Mouse (Mus musculus): ENCODE results near the gene 6030468B19Rik. TPM values are rescaled to one million over a fixed set of nuclear protein-coding genes. Genes with fewer than 3 reads are reported as not detected.
A peak's percentile ranks its signal among the peaks of the same experiment; 100 is the strongest.
"Not testable (repeated sequence)": the region's sequence is repeated elsewhere in the genome, so short reads cannot be mapped to it uniquely, and the experiment has no call there.

Gene 6030468B19Rik
- polyA plus RNA-seq, 1 experiment from 2014 or later, result not detected

DNA sequence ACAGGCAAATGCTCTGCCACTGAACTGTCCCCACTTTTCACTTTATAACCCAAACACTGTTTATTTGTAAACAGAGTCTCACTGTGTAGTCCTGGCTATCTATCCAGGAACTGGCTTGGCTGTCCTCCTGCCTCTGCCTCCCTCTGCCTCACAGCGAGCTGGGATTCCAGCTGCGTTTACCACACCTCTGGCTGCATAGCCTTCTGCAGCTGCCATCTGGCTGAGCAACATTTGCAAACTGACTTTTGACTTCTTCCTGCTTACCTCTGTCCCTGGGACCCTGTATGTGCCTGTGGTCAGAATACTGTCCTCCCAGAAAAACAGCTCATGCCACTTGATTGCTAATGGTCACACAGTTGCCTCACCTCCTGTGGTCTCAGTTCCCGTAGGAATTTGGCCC lies 29.9 kb downstream of the 6030468B19Rik start:
- no peak overlapping the region for H3K9ac ChIP-seq (ENCODE audit: low read depth, low read length)

GRCm38 (mm10) chr11:117828149-117828887 lies 30.9 kb downstream of the 6030468B19Rik start:
- no peak overlapping the region for H3K4me2 ChIP-seq (ENCODE audit: low read length)
- ATAC-seq, result no peak
- H3K9ac ChIP-seq (ENCODE audit: low read depth, low read length), result no peak overlapping the region
- 81% methylated on average over 18 of the region's 18 CpGs for WGBS
- peaks cover 21% of the 10 kb centered on the region for H3K4me1 ChIP-seq (ENCODE audit: control insufficient read depth, insufficient read depth, low read length)
- no peaks in the 10 kb centered on the region for H3K27me3 ChIP-seq (ENCODE audit: control insufficient read depth, insufficient read depth, low read depth, low read length)
- no peaks in the 10 kb centered on the region for H3K9me3 ChIP-seq (replicated peaks; ENCODE audit: control insufficient read depth, low read length, poor library complexity, severe bottlenecking)
- no peaks in the 10 kb centered on the region for H3K36me3 ChIP-seq (ENCODE audit: control insufficient read depth, insufficient read depth, low read length)
- no peak overlapping the region for H3K27ac ChIP-seq (ENCODE audit: low read length)
- no peak overlapping the region for H3K4me3 ChIP-seq (ENCODE audit: low read depth, low read length)

More for the DNA sequence above, 29.9 kb downstream of the 6030468B19Rik start:
- Histone ChIP-seq H3K4me3 (ENCODE audit: low read depth, low read length) (no peak overlapping the region), H3K27ac (ENCODE audit: low read length) (no peak overlapping the region), H3K4me2 (ENCODE audit: low read length) (no peak overlapping the region), H3K4me1 (ENCODE audit: control insufficient read depth, insufficient read depth, low read length) (peaks cover 21% of the 10 kb centered on the region), H3K27me3 (ENCODE audit: control insufficient read depth, insufficient read depth, low read depth, low read length) (no peaks in the 10 kb centered on the region), H3K36me3 (ENCODE audit: control insufficient read depth, insufficient read depth, low read length) (no peaks in the 10 kb centered on the region), H3K9me3 (replicated peaks; ENCODE audit: control insufficient read depth, low read length, poor library complexity, severe bottlenecking) (no peaks in the 10 kb centered on the region)
- WGBS, result 78% methylated on average over 3 of the region's 3 CpGs
- no peak for ATAC-seq

DNA sequence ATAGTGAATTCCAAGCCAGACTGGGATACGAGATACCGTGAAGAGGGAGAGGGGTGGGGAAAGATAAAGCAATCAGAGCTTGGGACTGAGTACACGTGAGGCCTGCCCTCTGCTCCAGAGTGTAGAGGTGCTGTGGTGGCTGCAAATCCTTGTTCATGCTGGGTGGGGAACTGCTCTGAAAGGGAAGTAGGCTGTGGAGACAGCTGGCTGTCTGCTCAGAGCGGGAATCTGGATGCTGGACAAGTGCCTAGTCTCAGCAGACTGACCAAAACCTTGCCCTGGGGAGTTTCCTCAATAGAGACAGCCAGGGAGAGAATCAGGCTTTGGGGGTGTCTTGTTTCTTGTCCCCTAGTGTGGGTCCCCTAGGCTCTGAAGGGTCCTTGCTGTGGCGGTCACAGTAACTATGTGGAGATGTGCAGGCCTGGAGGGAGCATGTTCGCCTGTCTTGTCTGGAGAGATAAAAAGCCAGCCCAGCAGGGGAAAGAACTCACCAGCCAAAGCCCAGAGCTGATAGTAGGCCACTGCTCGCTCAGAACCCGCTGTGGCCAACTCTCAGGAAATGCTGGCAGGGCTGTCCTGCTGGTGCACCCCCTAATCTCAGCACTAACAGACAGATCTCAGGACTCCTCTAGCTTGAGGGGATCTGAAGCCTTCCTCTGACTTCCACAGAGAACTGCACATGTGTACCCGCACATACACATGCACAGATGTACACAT lies 31.6 kb downstream of the 6030468B19Rik start:
- Histone ChIP-seq H3K4me2 (ENCODE audit: low read length) (no peak overlapping the region), H3K9ac (ENCODE audit: low read depth, low read length) (no peak overlapping the region), H3K4me1 (ENCODE audit: control insufficient read depth, insufficient read depth, low read length) (peaks cover 21% of the 10 kb centered on the region), H3K27me3 (ENCODE audit: control insufficient read depth, insufficient read depth, low read depth, low read length) (no peaks in the 10 kb centered on the region), H3K36me3 (ENCODE audit: control insufficient read depth, insufficient read depth, low read length) (no peaks in the 10 kb centered on the region), H3K9me3 (replicated peaks; ENCODE audit: control insufficient read depth, low read length, poor library complexity, severe bottlenecking) (no peaks in the 10 kb centered on the region), H3K4me3 (ENCODE audit: low read depth, low read length) (no peak overlapping the region), H3K27ac (ENCODE audit: low read length) (0 out of 2 replicates have a peak overlapping the region, but pooled peaks have one; percentile 23)
- 50% methylated on average over 9 of the region's 9 CpGs for WGBS
- no peak for ATAC-seq

DNA sequence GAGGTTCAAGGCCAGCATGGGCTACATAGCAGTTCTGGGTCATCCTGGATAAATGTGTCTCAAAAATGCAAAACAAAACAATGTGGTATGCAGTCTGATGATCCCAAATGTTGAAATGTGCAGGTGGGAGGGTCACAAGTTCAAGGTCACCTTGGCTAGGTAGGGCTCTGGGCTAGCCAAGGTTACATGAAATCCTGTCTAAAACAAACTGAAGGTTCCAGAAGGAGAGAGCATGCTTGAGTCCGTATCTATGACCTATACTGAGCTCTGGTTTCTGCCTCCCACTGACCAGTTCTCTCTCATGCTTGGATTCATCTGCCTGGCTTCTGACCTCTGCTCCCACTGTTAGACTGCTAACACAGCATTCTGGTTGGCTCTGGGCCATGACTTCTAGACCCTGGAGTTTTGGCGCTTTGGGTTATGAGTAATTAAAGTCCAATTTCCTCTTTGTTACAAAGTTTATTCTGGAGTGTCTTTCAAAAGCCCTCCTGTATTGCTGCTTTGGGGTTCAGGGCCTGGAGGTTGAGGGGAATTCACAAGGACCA lies 32.3 kb downstream of the 6030468B19Rik start:
- peaks cover 16% of the 10 kb centered on the region for H3K4me1 ChIP-seq (ENCODE audit: control insufficient read depth, insufficient read depth, low read length)
- 83% methylated on average over 2 of the region's 2 CpGs for WGBS

GRCm38 (mm10) chr11:117830401-117830800 lies 32.9 kb downstream of the 6030468B19Rik start:
- no peak for ATAC-seq

More for the DNA sequence above, 32.3 kb downstream of the 6030468B19Rik start:
- H3K9ac ChIP-seq (ENCODE audit: low read depth, low read length), result no peak overlapping the region
- H3K4me2 ChIP-seq (ENCODE audit: low read length), result no peak overlapping the region
- H3K4me3 ChIP-seq (ENCODE audit: low read depth, low read length), result no peak overlapping the region
- no peaks in the 10 kb centered on the region for H3K9me3 ChIP-seq (replicated peaks; ENCODE audit: control insufficient read depth, low read length, poor library complexity, severe bottlenecking)
- no peaks in the 10 kb centered on the region for H3K36me3 ChIP-seq (ENCODE audit: control insufficient read depth, insufficient read depth, low read length)
- no peak for ATAC-seq
- H3K27me3 ChIP-seq (ENCODE audit: control insufficient read depth, insufficient read depth, low read depth, low read length), result no peaks in the 10 kb centered on the region
- no peak overlapping the region for H3K27ac ChIP-seq (ENCODE audit: low read length)

GRCm38 (mm10) chr11:117832086-117832969 lies 34.9 kb downstream of the 6030468B19Rik start:
- Histone ChIP-seq H3K9ac (ENCODE audit: low read depth, low read length) (peak overlapping the region; percentile 48; the same call in 1 of the 2 replicates), H3K4me3 (ENCODE audit: low read depth, low read length) (peak overlapping the region; percentile 40), H3K4me2 (ENCODE audit: low read length) (peak overlapping the region; percentile 60), H3K27me3 (ENCODE audit: control insufficient read depth, insufficient read depth, low read depth, low read length) (no peaks in the 10 kb centered on the region), H3K9me3 (replicated peaks; ENCODE audit: control insufficient read depth, low read length, poor library complexity, severe bottlenecking) (no peaks in the 10 kb centered on the region), H3K4me1 (ENCODE audit: control insufficient read depth, insufficient read depth, low read length) (peaks cover 2% of the 10 kb centered on the region; the same call in 1 of the 2 replicates), H3K36me3 (ENCODE audit: control insufficient read depth, insufficient read depth, low read length) (no peaks in the 10 kb centered on the region), H3K27ac (ENCODE audit: low read length) (0 out of 2 replicates have a peak overlapping the region, but pooled peaks have one; percentile 59)
- peak; percentile 83 for ATAC-seq
- 19% methylated on average over 28 of the region's 28 CpGs for WGBS

More at GRCm38 (mm10) chr11:117830401-117830800, 32.9 kb downstream of the 6030468B19Rik start:
- H3K36me3 ChIP-seq (ENCODE audit: control insufficient read depth, insufficient read depth, low read length), result no peaks in the 10 kb centered on the region
- H3K27me3 ChIP-seq (ENCODE audit: control insufficient read depth, insufficient read depth, low read depth, low read length), result no peaks in the 10 kb centered on the region
- no peak overlapping the region for H3K27ac ChIP-seq (ENCODE audit: low read length)
- no peak overlapping the region for H3K9ac ChIP-seq (ENCODE audit: low read depth, low read length)
- 79% methylated on average over 9 of the region's 9 CpGs for WGBS
- no peak overlapping the region for H3K4me2 ChIP-seq (ENCODE audit: low read length)
- H3K4me1 ChIP-seq (ENCODE audit: control insufficient read depth, insufficient read depth, low read length), result peaks cover 9% of the 10 kb centered on the region
- no peaks in the 10 kb centered on the region for H3K9me3 ChIP-seq (replicated peaks; ENCODE audit: control insufficient read depth, low read length, poor library complexity, severe bottlenecking)
- H3K4me3 ChIP-seq (ENCODE audit: low read depth, low read length), result no peak overlapping the region

DNA sequence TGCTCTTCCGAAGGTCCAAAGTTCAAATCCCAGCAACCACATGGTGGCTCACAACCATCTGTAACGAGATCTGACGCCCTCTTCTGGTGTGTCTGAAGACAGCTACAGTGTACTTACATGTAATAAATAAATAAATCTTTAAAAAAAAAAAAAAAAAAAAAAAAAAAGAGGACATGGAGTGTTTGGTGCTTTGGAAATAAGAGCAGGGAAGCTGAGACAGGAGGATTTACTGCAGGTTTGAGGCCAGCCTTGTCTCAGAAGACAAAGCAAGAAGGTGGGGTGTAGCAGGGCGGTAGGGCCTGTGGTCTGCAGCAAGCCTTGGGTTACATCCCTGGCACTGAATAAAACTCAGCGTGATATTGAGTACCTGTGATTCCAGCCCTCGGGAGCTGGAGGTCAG lies 36.0 kb downstream of the 6030468B19Rik start:
- not testable (repeated sequence) for H3K27ac ChIP-seq (ENCODE audit: low read length); H3K36me3 ChIP-seq (ENCODE audit: control insufficient read depth, insufficient read depth, low read length); H3K9ac ChIP-seq (ENCODE audit: low read depth, low read length); H3K4me2 ChIP-seq (ENCODE audit: low read length); H3K9me3 ChIP-seq (replicated peaks; ENCODE audit: control insufficient read depth, low read length, poor library complexity, severe bottlenecking); ATAC-seq; H3K27me3 ChIP-seq (ENCODE audit: control insufficient read depth, insufficient read depth, low read depth, low read length); H3K4me3 ChIP-seq (ENCODE audit: low read depth, low read length); H3K4me1 ChIP-seq (ENCODE audit: control insufficient read depth, insufficient read depth, low read length)
- 88% methylated on average over 4 of the region's 6 CpGs for WGBS

- 96% methylated on average over 8 of the region's 8 CpGs for WGBS
- H3K9me3 ChIP-seq (replicated peaks; ENCODE audit: control insufficient read depth, low read length, poor library complexity, severe bottlenecking), result no peaks in the 10 kb centered on the region
- no peak overlapping the region for H3K4me3 ChIP-seq (ENCODE audit: low read depth, low read length)
- no peaks in the 10 kb centered on the region for H3K36me3 ChIP-seq (ENCODE audit: control insufficient read depth, insufficient read depth, low read length)
- no peak for ATAC-seq
- H3K4me2 ChIP-seq (ENCODE audit: low read length), result no peak overlapping the region
- H3K4me1 ChIP-seq (ENCODE audit: control insufficient read depth, insufficient read depth, low read length), result peaks cover 2% of the 10 kb centered on the region; the same call in 1 of the 2 replicates
- H3K27ac ChIP-seq (ENCODE audit: low read length), result no peak overlapping the region
- H3K9ac ChIP-seq (ENCODE audit: low read depth, low read length), result no peak overlapping the region
- no peaks in the 10 kb centered on the region for H3K27me3 ChIP-seq (ENCODE audit: control insufficient read depth, insufficient read depth, low read depth, low read length)
These were observed 36.6 kb downstream of the 6030468B19Rik start for GRCm38 (mm10) chr11:117834086-117834485.
